In genomic region chr4:129622120-129622802, GRCm38 (mm10) we compare ENCODE assay signal across 8 mouse cellular contexts. TPM values are rescaled to one million over a fixed set of nuclear protein-coding genes. Genes with fewer than 3 reads are reported as not detected.
DNase-seq lines count a peak whose midpoint lies in the region; ATAC-seq and TF ChIP-seq lines count a peak whose summit lies in the region.

No protein-coding gene starts in this region.

- H3K27me3 ChIP-seq in embryonic facial prominence, embryonic 14.5 days (replicated peaks; ENCODE audit: control insufficient read depth, insufficient read depth, low read length) = no peaks in the 10 kb centered on the region
- H3K27me3 ChIP-seq in hindbrain, postnatal 0 days (ENCODE audit: insufficient read depth, low read length) = no peaks in the 10 kb centered on the region
- H3K27me3 ChIP-seq in myocyte (ENCODE audit: control insufficient read depth, insufficient read depth, insufficient read length) = no peaks in the 10 kb centered on the region

- no peak for ATAC-seq in embryonic facial prominence, embryonic 14.5 days (ENCODE audit: low read depth)
- ATAC-seq in hindbrain, postnatal 0 days = no peak

- H3K4me1 ChIP-seq in embryonic facial prominence, embryonic 14.5 days (ENCODE audit: control insufficient read depth, insufficient read depth, low read length) = peaks cover 23% of the 10 kb centered on the region
- H3K4me1 ChIP-seq in hindbrain, postnatal 0 days (ENCODE audit: insufficient read depth, low read length) = peaks cover 40% of the 10 kb centered on the region

- peaks cover 5% of the 10 kb centered on the region for H3K79me2 ChIP-seq in myocyte (ENCODE audit: control insufficient read depth, insufficient read depth)

- no peaks in the 10 kb centered on the region for H3K9me3 ChIP-seq in embryonic facial prominence, embryonic 14.5 days (ENCODE audit: control insufficient read depth, low read length)
- no peaks in the 10 kb centered on the region for H3K9me3 ChIP-seq in hindbrain, postnatal 0 days (ENCODE audit: low read length)

- peak overlapping the region; percentile 80 for H3K4me3 ChIP-seq in left cerebral cortex, adult 2 months
- 0 out of 2 replicates have a peak overlapping the region, but pooled peaks have one; percentile 59 for H3K4me3 ChIP-seq in embryonic facial prominence, embryonic 14.5 days (ENCODE audit: low read depth, low read length)
- H3K4me3 ChIP-seq in hindbrain, postnatal 0 days (ENCODE audit: low read length) = peak overlapping the region; percentile 55
- peak overlapping the region; percentile 50 for H3K4me3 ChIP-seq in myocyte

- H3K4me2 ChIP-seq in embryonic facial prominence, embryonic 14.5 days (ENCODE audit: low read depth, low read length) = peak overlapping the region; percentile 89
- H3K4me2 ChIP-seq in hindbrain, postnatal 0 days (ENCODE audit: low read depth, low read length) = peak overlapping the region; percentile 89
- peak overlapping the region; percentile 99 for H3K4me2 ChIP-seq in myocyte (ENCODE audit: low read depth)

- intact Hi-C loops in left cerebral cortex, adult 2 months (cut with DNase I) = no loop called here
- intact Hi-C loops in gastrocnemius, postnatal 14 days (cut with DNase I; ENCODE audit: low total_unique reads) = no loop called here

- no peak; the same call in 1 of the 2 replicates for TF ChIP-seq CTCF in left cerebral cortex, adult 2 months (IDR thresholded peaks at IDR 0.05)
- TF ChIP-seq CTCF in hindbrain, postnatal 0 days (IDR thresholded peaks at IDR 0.05; ENCODE audit: low read depth) = no peak

- peak overlapping the region; percentile 97 for H3K27ac ChIP-seq in left cerebral cortex, adult 2 months
- no peak overlapping the region for H3K27ac ChIP-seq in embryonic facial prominence, embryonic 14.5 days (replicated peaks; ENCODE audit: low read depth, low read length)
- peak overlapping the region; percentile 98; the same call in 1 of the 2 replicates for H3K27ac ChIP-seq in hindbrain, postnatal 0 days

- no peak for TF ChIP-seq POLR2A in myocyte (IDR thresholded peaks at IDR 0.05; ENCODE audit: insufficient read length, low read depth)

- DNase-seq in left cerebral cortex, adult 2 months (ENCODE audit: extremely low spot score in 1 of 2, low spot score in 2 of 2) = no peak
- DNase-seq in left cerebral cortex, adult 11 months (ENCODE audit: low spot score) = no peak
- DNase-seq in embryonic facial prominence, embryonic 14.5 days (ENCODE audit: low spot score) = no peak
- DNase-seq in hindbrain, postnatal 0 days (ENCODE audit: low spot score) = no peak
- no peak for DNase-seq in adrenal gland, adult 18-20 months (ENCODE audit: low spot score in 2 of 2)
- no peak for DNase-seq in gastrocnemius, postnatal 14 days
- DNase-seq in kidney, adult 9 months = no peak

- 76% methylated on average over 11 of the region's 11 CpGs for whole genome bisulfite sequencing in embryonic facial prominence, embryonic 14.5 days
- 74% methylated on average over 11 of the region's 11 CpGs for WGBS in hindbrain, postnatal 0 days

- H3K36me3 ChIP-seq in embryonic facial prominence, embryonic 14.5 days (ENCODE audit: control insufficient read depth, insufficient read depth, low read length) = peaks cover 23% of the 10 kb centered on the region
- peaks cover 11% of the 10 kb centered on the region for H3K36me3 ChIP-seq in hindbrain, postnatal 0 days (ENCODE audit: insufficient read depth, low read length)
- peaks cover 6% of the 10 kb centered on the region for H3K36me3 ChIP-seq in myocyte (ENCODE audit: control insufficient read depth, insufficient read depth)

- H3K9ac ChIP-seq in embryonic facial prominence, embryonic 14.5 days (ENCODE audit: low read depth, low read length) = peak overlapping the region; percentile 72; the same call in 1 of the 2 replicates
- peak overlapping the region; percentile 79 for H3K9ac ChIP-seq in hindbrain, postnatal 0 days (replicated peaks; ENCODE audit: low read length)

- H3ac ChIP-seq in myocyte (ENCODE audit: control insufficient read depth, insufficient read length) = no peak overlapping the region

TF ChIP-seq in myocyte, 11 proteins besides CTCF, POLR2A, EP300 and RAD21:
- TF ChIP-seq TCF3 (IDR thresholded peaks at IDR 0.05; ENCODE audit: insufficient read length, low read depth) (no peak), MYOG (IDR thresholded peaks at IDR 0.05; ENCODE audit: control insufficient read depth in 1 of 3, insufficient read depth in 1 of 3, insufficient read length in 2 of 3, low read depth in 2 of 3) (no peak), REST (IDR thresholded peaks at IDR 0.05; ENCODE audit: insufficient read depth, insufficient read length) (no peak), MAX (IDR thresholded peaks at IDR 0.05; ENCODE audit: low read depth) (no peak), TCF12 (IDR thresholded peaks at IDR 0.05; ENCODE audit: insufficient read depth, poor library complexity, severe bottlenecking) (no peak), SRF (IDR thresholded peaks at IDR 0.05; ENCODE audit: control insufficient read depth, insufficient read length, low read depth) (no peak), POLR2AphosphoS2 (IDR thresholded peaks at IDR 0.05; ENCODE audit: insufficient read length, low read depth) (no peak)
TF ChIP-seq in myocyte: peak in this region for 0.

RNA-seq across cellular contexts. Expression of gene Ccdc28b, which starts 1.5 kb away (rescaled TPM):
- 10 to 100 TPM; 50.9 to 67.0 TPM for total RNA-seq in left cerebral cortex, adult 2 months (2021)
- polyA plus RNA-seq in embryonic facial prominence, embryonic 14.5 days (2014; fragmentation: Nextera tagmentation; extraction: Ambion mirVana) = 49.7 and 50.5 TPM in 2 replicates
- total RNA-seq in hindbrain, postnatal 0 days (2014; rRNA removed) = 55.0 and 77.7 TPM in 2 replicates
- polyA plus RNA-seq in hindbrain, postnatal 0 days (2015; fragmentation: Nextera tagmentation; extraction: Ambion mirVana) = 150 and 157 TPM in 2 replicates
- 14.8 TPM for polyA plus RNA-seq in myocyte (2012; fragmentation: generic; extraction: Trizol)
- 10 to 100 TPM; 29.6 to 35.8 TPM for total RNA-seq in adrenal gland, adult 18-20 months (2021)
- total RNA-seq in gastrocnemius, postnatal 14 days (2021) = 10 to 100 TPM; 58.0 to 66.8 TPM

RNA-seq across cellular contexts. Expression of gene Iqcc, which starts 3.4 kb away (rescaled TPM):
- total RNA-seq in left cerebral cortex, adult 2 months (2021) = 10 to 100 TPM; 30.1 to 34.8 TPM
- polyA plus RNA-seq in embryonic facial prominence, embryonic 14.5 days (2014; fragmentation: Nextera tagmentation; extraction: Ambion mirVana) = 26.6 and 29.3 TPM in 2 replicates
- total RNA-seq in hindbrain, postnatal 0 days (2014; rRNA removed) = 11.2 and 12.0 TPM in 2 replicates
- 21.0 and 21.1 TPM in 2 replicates for polyA plus RNA-seq in hindbrain, postnatal 0 days (2015; fragmentation: Nextera tagmentation; extraction: Ambion mirVana)
- 20.1 TPM for polyA plus RNA-seq in myocyte (2012; fragmentation: generic; extraction: Trizol)
- 10 to 100 TPM; 27.0 to 28.6 TPM for total RNA-seq in adrenal gland, adult 18-20 months (2021)
- total RNA-seq in gastrocnemius, postnatal 14 days (2021) = 10 to 100 TPM; 10.4 to 11.8 TPM

RNA-seq across cellular contexts. Expression of gene Dcdc2b, which starts 8.2 kb away (rescaled TPM):
- 1 to 10 TPM; 5.7 to 6.2 TPM for total RNA-seq in left cerebral cortex, adult 2 months (2021)
- 1.7 and 2.4 TPM in 2 replicates for polyA plus RNA-seq in embryonic facial prominence, embryonic 14.5 days (2014; fragmentation: Nextera tagmentation; extraction: Ambion mirVana)
- not detected in 2 replicates for total RNA-seq in hindbrain, postnatal 0 days (2014; rRNA removed)
- 4.1 TPM in 2 replicates for polyA plus RNA-seq in hindbrain, postnatal 0 days (2015; fragmentation: Nextera tagmentation; extraction: Ambion mirVana)
- polyA plus RNA-seq in myocyte (2012; fragmentation: generic; extraction: Trizol) = 0.36 TPM
- total RNA-seq in adrenal gland, adult 18-20 months (2021) = 1 to 10 TPM; 1.5 to 1.7 TPM
- total RNA-seq in gastrocnemius, postnatal 14 days (2021) = 1 to 10 TPM; 1.0 to 1.8 TPM

RNA-seq across cellular contexts. Expression of gene Txlna, which starts 18.6 kb away (rescaled TPM):
- 10 to 100 TPM; 42.1 to 52.1 TPM for total RNA-seq in left cerebral cortex, adult 2 months (2021)
- polyA plus RNA-seq in embryonic facial prominence, embryonic 14.5 days (2014; fragmentation: Nextera tagmentation; extraction: Ambion mirVana) = 96.7 and 111 TPM in 2 replicates
- total RNA-seq in hindbrain, postnatal 0 days (2014; rRNA removed) = 31.6 and 32.2 TPM in 2 replicates
- 29.3 and 29.5 TPM in 2 replicates for polyA plus RNA-seq in hindbrain, postnatal 0 days (2015; fragmentation: Nextera tagmentation; extraction: Ambion mirVana)
- polyA plus RNA-seq in myocyte (2012; fragmentation: generic; extraction: Trizol) = 23.6 TPM
- 10 to 100 TPM; 63.5 to 69.2 TPM for total RNA-seq in adrenal gland, adult 18-20 months (2021)
- 10 to 100 TPM; 25.5 to 28.6 TPM for total RNA-seq in gastrocnemius, postnatal 14 days (2021)

RNA-seq across cellular contexts. Expression of gene Tmem234, which starts 21.8 kb away (rescaled TPM):
- 10 to 100 TPM; 89.3 to 94.8 TPM for total RNA-seq in left cerebral cortex, adult 2 months (2021)
- 166 and 174 TPM in 2 replicates for polyA plus RNA-seq in embryonic facial prominence, embryonic 14.5 days (2014; fragmentation: Nextera tagmentation; extraction: Ambion mirVana)
- 150 and 182 TPM in 2 replicates for total RNA-seq in hindbrain, postnatal 0 days (2014; rRNA removed)
- polyA plus RNA-seq in hindbrain, postnatal 0 days (2015; fragmentation: Nextera tagmentation; extraction: Ambion mirVana) = 216 and 221 TPM in 2 replicates
- 220 TPM for polyA plus RNA-seq in myocyte (2012; fragmentation: generic; extraction: Trizol)
- 100 to 1,000 TPM in 1 of 2 experiments, 10 to 100 TPM in 1; 84.9 to 105 TPM for total RNA-seq in adrenal gland, adult 18-20 months (2021)
- total RNA-seq in gastrocnemius, postnatal 14 days (2021) = 10 to 100 TPM; 33.6 to 35.8 TPM
